Mouse (Mus musculus): ENCODE measurements around the gene Mdm4. TPM values are rescaled to one million over a fixed set of nuclear protein-coding genes. Genes with fewer than 3 reads are reported as not detected.

Mdm4 gene
- total RNA-seq, 2 experiments from 2014 or later, result 65.7 to 68.7 TPM

Small RNA genes within 50 kb of the gene (microRNA-seq; reads per million reads assigned to microRNA genes)
- 0 reads per million in 2 experiments for gene Gm44300 (ENCODE audit: borderline number of aligned reads in 2 of 2)

Other genes starting within 250 kb of the Mdm4 start
- gene Lrrn2, start 150.3 kb downstream of the Mdm4 start, total RNA-seq (2021), result 1 to 10 TPM; 5.0 to 9.6 TPM
- gene Pik3c2b, start 15.1 kb upstream of the Mdm4 start, total RNA-seq (2021), result 1 to 10 TPM; 4.6 to 5.6 TPM
- gene Ppp1r15b, start 100.6 kb upstream of the Mdm4 start, total RNA-seq (2021), result 100 to 1,000 TPM in 1 of 2 experiments, 10 to 100 TPM in 1; 95.7 to 103 TPM
- 10 to 100 TPM in 1 of 2 experiments, 1 to 10 TPM in 1; 9.0 to 17.9 TPM for gene Plekha6, start 133.6 kb upstream of the Mdm4 start, total RNA-seq (2021)

Data from adrenal gland, adult 18-20 months (tissue).